ENCODE assay signal across 9 mouse cellular contexts in genomic region chr3:88615902-88616391, GRCm38 (mm10). TPM values are rescaled to one million over a fixed set of nuclear protein-coding genes. Genes with fewer than 3 reads are reported as not detected.
A peak's percentile ranks its signal among the peaks of the same experiment; 100 is the strongest.
DNase-seq lines count a peak whose midpoint lies in the region; ATAC-seq and TF ChIP-seq lines count a peak whose summit lies in the region.
"Had no signal": no experiment of that assay in that cellular context is flagged by ENCODE, and none has a peak within 500 bp of the region (broad histone marks: within the 10 kb centered on the region; RNA-seq: fewer than 3 reads in every experiment).

No protein-coding gene starts in this region.

- no peak overlapping the region for H3K9ac ChIP-seq in midbrain, embryonic 12.5 days (replicated peaks)
- no peak overlapping the region for H3K9ac ChIP-seq in midbrain, embryonic 16.5 days (ENCODE audit: low read depth, low read length)
- H3K9ac ChIP-seq in stomach, postnatal 0 days (ENCODE audit: low read length): peak overlapping the region; percentile 56

- TF ChIP-seq CTCF in stomach, postnatal 0 days (IDR thresholded peaks at IDR 0.05; ENCODE audit: low read depth): peak; percentile 15

- 0 out of 2 replicates have a peak, but pooled peaks cover 6% of the 10 kb centered on the region for H3K27me3 ChIP-seq in midbrain, embryonic 12.5 days
- no peaks in the 10 kb centered on the region for H3K27me3 ChIP-seq in midbrain, embryonic 16.5 days (ENCODE audit: control insufficient read depth, insufficient read depth, low read depth, low read length)
- H3K27me3 ChIP-seq in stomach, postnatal 0 days (ENCODE audit: control insufficient read depth, insufficient read depth, low read length): no peaks in the 10 kb centered on the region

- H3K4me3 ChIP-seq in midbrain, embryonic 12.5 days: no peak overlapping the region
- no peak overlapping the region for H3K4me3 ChIP-seq in midbrain, embryonic 16.5 days (ENCODE audit: low read depth, low read length)
- peak overlapping the region; percentile 31 for H3K4me3 ChIP-seq in stomach, postnatal 0 days (ENCODE audit: low read depth, low read length)

- DNase-seq in cerebellum, postnatal 10 days: peak; percentile 64 to 73
- peak; percentile 87 for DNase-seq in heart, adult 8-10 months (ENCODE audit: low spot score)
- peak; percentile 64 for DNase-seq in kidney, postnatal 10 days
- DNase-seq in stomach, postnatal 0 days (ENCODE audit: low spot score): peak; percentile 42
- DNase-seq in embryo, embryonic 10 days (ENCODE audit: low spot score): no peak
- no peak for DNase-seq in T-cell, adult 2 months (ENCODE audit: low spot score)

- WGBS in midbrain, embryonic 12.5 days: 53% methylated on average over 9 of the region's 9 CpGs
- WGBS in midbrain, embryonic 16.5 days: 38% methylated on average over 9 of the region's 9 CpGs
- 43% methylated on average over 9 of the region's 9 CpGs for WGBS in stomach, postnatal 0 days

- no peaks in the 10 kb centered on the region for H3K36me3 ChIP-seq in midbrain, embryonic 12.5 days
- H3K36me3 ChIP-seq in midbrain, embryonic 16.5 days (ENCODE audit: control insufficient read depth, insufficient read depth, low read length): no peaks in the 10 kb centered on the region
- H3K36me3 ChIP-seq in stomach, postnatal 0 days (ENCODE audit: control insufficient read depth, insufficient read depth, low read length): no peaks in the 10 kb centered on the region

- no peak for ATAC-seq in midbrain, embryonic 12.5 days (ENCODE audit: low FRiP score, low read depth)
- no peak for ATAC-seq in midbrain, embryonic 16.5 days
- ATAC-seq in stomach, postnatal 0 days (ENCODE audit: low FRiP score, low TSS enrichment): peak; percentile 65

- no peak overlapping the region for H3K4me2 ChIP-seq in midbrain, embryonic 12.5 days (replicated peaks)
- no peak overlapping the region for H3K4me2 ChIP-seq in midbrain, embryonic 16.5 days (ENCODE audit: low read length)
- H3K4me2 ChIP-seq in stomach, postnatal 0 days (replicated peaks; ENCODE audit: low read depth): peak overlapping the region; percentile 56

- TF ChIP-seq EP300 in stomach, postnatal 0 days (optimal IDR thresholded peaks at IDR 0.05): no peak

- 0 out of 2 replicates have a peak overlapping the region, but pooled peaks have one; percentile 35 for H3K27ac ChIP-seq in midbrain, embryonic 12.5 days (replicated peaks)
- H3K27ac ChIP-seq in midbrain, embryonic 16.5 days (ENCODE audit: low read length): no peak overlapping the region
- H3K27ac ChIP-seq in stomach, postnatal 0 days (replicated peaks): peak overlapping the region; percentile 84

- H3K9me3 ChIP-seq in midbrain, embryonic 12.5 days: no peaks in the 10 kb centered on the region
- no peaks in the 10 kb centered on the region for H3K9me3 ChIP-seq in midbrain, embryonic 16.5 days (replicated peaks; ENCODE audit: control insufficient read depth, low read length, poor library complexity, severe bottlenecking)
- no peaks in the 10 kb centered on the region for H3K9me3 ChIP-seq in stomach, postnatal 0 days (ENCODE audit: control insufficient read depth, low read length)

- peaks cover 13% of the 10 kb centered on the region for H3K4me1 ChIP-seq in midbrain, embryonic 12.5 days
- peaks cover 8% of the 10 kb centered on the region; the same call in 1 of the 2 replicates for H3K4me1 ChIP-seq in midbrain, embryonic 16.5 days (ENCODE audit: control insufficient read depth, insufficient read depth, low read length)
- H3K4me1 ChIP-seq in stomach, postnatal 0 days (replicated peaks; ENCODE audit: control insufficient read depth, insufficient read depth): no peaks in the 10 kb centered on the region

RNA-seq across cellular contexts. Expression of gene Arhgef2, which starts 10.2 kb away (rescaled TPM):
- polyA plus RNA-seq in midbrain, embryonic 12.5 days (2016; fragmentation: Nextera tagmentation; extraction: Ambion mirVana): 143 and 150 TPM in 2 replicates
- 104 and 131 TPM in 2 replicates for polyA plus RNA-seq in midbrain, embryonic 16.5 days (2015; fragmentation: Nextera tagmentation; extraction: Ambion mirVana)
- 10 to 100 TPM; 38.8 to 45.9 (median 41.4) TPM for total RNA-seq in heart, adult 8-10 months (2022)
- polyA plus RNA-seq in stomach, postnatal 0 days (2015; fragmentation: Nextera tagmentation; extraction: Ambion mirVana): 29.0 and 33.0 TPM in 2 replicates

RNA-seq across cellular contexts. Expression of gene Rxfp4, which starts 37.0 kb away (rescaled TPM):
- not detected in 2 replicates for polyA plus RNA-seq in midbrain, embryonic 12.5 days (2016; fragmentation: Nextera tagmentation; extraction: Ambion mirVana)
- not detected in 2 replicates for polyA plus RNA-seq in midbrain, embryonic 16.5 days (2015; fragmentation: Nextera tagmentation; extraction: Ambion mirVana)
- total RNA-seq in heart, adult 8-10 months (2022): under 1 TPM in 1 of 4 experiments, not detected in 3; 0.23 TPM
- 0.07 TPM in 1 of 2 replicates, not detected in the other for polyA plus RNA-seq in stomach, postnatal 0 days (2015; fragmentation: Nextera tagmentation; extraction: Ambion mirVana)
- polyA plus RNA-seq: liver, embryonic 16.5 days had no signal

RNA-seq across cellular contexts. Expression of gene Ssr2, which starts 40.3 kb away (rescaled TPM):
- polyA plus RNA-seq in midbrain, embryonic 12.5 days (2016; fragmentation: Nextera tagmentation; extraction: Ambion mirVana): 132 and 137 TPM in 2 replicates
- 127 and 144 TPM in 2 replicates for polyA plus RNA-seq in midbrain, embryonic 16.5 days (2015; fragmentation: Nextera tagmentation; extraction: Ambion mirVana)
- total RNA-seq in heart, adult 8-10 months (2022): 10 to 100 TPM; 60.4 to 67.0 (median 64.4) TPM
- 257 and 271 TPM in 2 replicates for polyA plus RNA-seq in stomach, postnatal 0 days (2015; fragmentation: Nextera tagmentation; extraction: Ambion mirVana)

Comparison
In these comparisons a context has a peak if more than half of its experiments do, and no peak if none do; other contexts are left out.
1. DNase-seq: peak in cerebellum, postnatal 10 days (2 of 2), heart, adult 8-10 months (single experiment), kidney, postnatal 10 days (single experiment) and stomach, postnatal 0 days (single experiment); none in embryo, embryonic 10 days (single experiment) and T-cell, adult 2 months (single experiment).